ENCODE assay signal across 12 mouse cellular contexts in genomic region chr8:60773350-60773749, GRCm38 (mm10).
DNase-seq lines count a peak whose midpoint lies in the region; ATAC-seq and TF ChIP-seq lines count a peak whose summit lies in the region.
"Had no signal": no experiment of that assay in that cellular context is flagged by ENCODE, and none has a peak within 500 bp of the region (broad histone marks: within the 10 kb centered on the region; RNA-seq: fewer than 3 reads in every experiment).

No protein-coding gene starts in this region.

- ATAC-seq in limb, embryonic 12.5 days (ENCODE audit: insufficient number of reproducible peaks, insufficient read depth, low FRiP score, low TSS enrichment, low read depth): 0 out of 2 replicates have a peak, but pooled peaks have one; percentile 37

- no peak; the same call in 1 of the 2 replicates for TF ChIP-seq CTCF in left cerebral cortex, adult 2 months (IDR thresholded peaks at IDR 0.05)

- no peak overlapping the region for H3K4me3 ChIP-seq in limb, embryonic 12.5 days (replicated peaks)
- H3K4me3 ChIP-seq in limb, embryonic 10.5 days: no peak overlapping the region
- no peak overlapping the region for H3K4me3 ChIP-seq in left cerebral cortex, adult 2 months
- H3K4me3 ChIP-seq: kidney, embryonic 15.5 days had no signal

- H3K27ac ChIP-seq in limb, embryonic 12.5 days: no peak overlapping the region
- H3K27ac ChIP-seq in limb, embryonic 10.5 days: no peak overlapping the region
- H3K27ac ChIP-seq in left cerebral cortex, adult 2 months: no peak overlapping the region
- H3K27ac ChIP-seq: hindbrain, embryonic 14.5 days; kidney, embryonic 15.5 days had no signal

- 72% methylated on average over 4 of the region's 4 CpGs for WGBS in limb, embryonic 12.5 days
- 78% methylated on average over 4 of the region's 4 CpGs for WGBS in limb, embryonic 10.5 days

- no peak overlapping the region for H3K9ac ChIP-seq in limb, embryonic 12.5 days (replicated peaks)
- H3K9ac ChIP-seq: hindbrain, embryonic 14.5 days; kidney, embryonic 15.5 days had no signal

- no peaks in the 10 kb centered on the region for H3K9me3 ChIP-seq in limb, embryonic 12.5 days
- H3K9me3 ChIP-seq in limb, embryonic 10.5 days (replicated peaks): no peaks in the 10 kb centered on the region

- no peak for DNase-seq in limb, embryonic 10.5 days (ENCODE audit: low spot score)
- peak; percentile 85 for DNase-seq in R1 (ENCODE audit: low read depth, low spot score)
- DNase-seq in left cerebral cortex, adult 2 months (ENCODE audit: extremely low spot score in 1 of 2, low spot score in 2 of 2): peak; percentile 29 to 47
- peak; percentile 34 to 85 for DNase-seq in right cerebral cortex, postnatal 36 days (ENCODE audit: low spot score in 2 of 2)
- DNase-seq in thymus, postnatal 36 days: no peak
- DNase-seq in cerebellum, postnatal 36 days: no peak
- DNase-seq: adrenal gland, adult 2 months; thymus, postnatal 25 days had no signal

- H3K4me1 ChIP-seq in limb, embryonic 12.5 days (replicated peaks): no peaks in the 10 kb centered on the region
- H3K4me1 ChIP-seq in limb, embryonic 10.5 days: no peaks in the 10 kb centered on the region
- H3K4me1 ChIP-seq: kidney, embryonic 15.5 days had no signal

- no peaks in the 10 kb centered on the region for H3K27me3 ChIP-seq in limb, embryonic 12.5 days
- no peaks in the 10 kb centered on the region for H3K27me3 ChIP-seq in limb, embryonic 10.5 days (ENCODE audit: low read depth, poor library complexity, severe bottlenecking)
- H3K27me3 ChIP-seq: kidney, embryonic 15.5 days had no signal

- no peaks in the 10 kb centered on the region for H3K36me3 ChIP-seq in limb, embryonic 12.5 days
- H3K36me3 ChIP-seq in limb, embryonic 10.5 days: no peaks in the 10 kb centered on the region
- H3K36me3 ChIP-seq: kidney, embryonic 15.5 days had no signal

- no peak overlapping the region for H3K4me2 ChIP-seq in limb, embryonic 12.5 days
- H3K4me2 ChIP-seq: heart, embryonic 11.5 days; hindbrain, embryonic 14.5 days; kidney, embryonic 15.5 days had no signal

- intact Hi-C loops in left cerebral cortex, adult 2 months (cut with DNase I): loop anchor here (1.0 to 5.0 kb wide), 5 partner anchors 86 to 156 kb away; partner anchors contain the start of gene Mfap3l

Comparison
In these comparisons a context has a peak if more than half of its experiments do, and no peak if none do; other contexts are left out.
1. DNase-seq: peak in R1 (single experiment), left cerebral cortex, adult 2 months (2 of 2) and right cerebral cortex, postnatal 36 days (2 of 2); none in limb, embryonic 10.5 days (single experiment), thymus, postnatal 36 days (0 of 2) and cerebellum, postnatal 36 days (0 of 2).